Comparison of ENCODE assay signal across 15 mouse cellular contexts in the genomic region with DNA sequence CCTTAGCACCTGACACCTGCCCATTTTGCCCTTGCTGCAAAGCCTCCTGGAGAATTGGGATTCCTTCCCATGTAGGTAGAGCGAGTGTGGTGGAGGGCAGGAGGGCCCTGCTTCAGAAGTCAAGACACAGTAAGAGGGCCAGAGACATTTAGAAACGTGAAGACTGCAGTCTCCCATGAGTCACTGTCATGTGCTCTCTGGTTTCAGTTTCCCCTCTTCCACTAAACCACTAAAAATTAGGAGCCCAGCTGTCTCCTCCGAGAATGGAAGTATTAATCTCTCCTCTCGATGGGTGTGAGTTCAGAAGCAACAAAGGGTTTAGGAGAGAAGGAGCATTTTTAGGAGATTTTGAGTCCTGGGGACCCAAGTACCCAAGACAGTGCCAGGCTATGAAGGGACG. TPM values are rescaled to one million over a fixed set of nuclear protein-coding genes. Genes with fewer than 3 reads are reported as not detected.
"Had no signal": no experiment of that assay in that cellular context is flagged by ENCODE, and none has a peak within 500 bp of the region (broad histone marks: within the 10 kb centered on the region; RNA-seq: fewer than 3 reads in every experiment).

No protein-coding gene starts in this region.

- H3K36me3 ChIP-seq: kidney, embryonic 15.5 days; limb, embryonic 15.5 days; lung, embryonic 15.5 days; midbrain, embryonic 15.5 days; neural tube, embryonic 13.5 days had no signal

- H3K27ac ChIP-seq: kidney, embryonic 15.5 days; limb, embryonic 15.5 days; liver, embryonic 13.5 days; lung, embryonic 15.5 days; midbrain, embryonic 15.5 days; neural tube, embryonic 13.5 days; stomach, postnatal 0 days had no signal

- H3K4me3 ChIP-seq: kidney, embryonic 15.5 days; limb, embryonic 15.5 days; liver, embryonic 13.5 days; lung, embryonic 15.5 days; midbrain, embryonic 15.5 days; neural tube, embryonic 13.5 days had no signal

- DNase-seq: kidney, adult 2 months; kidney, postnatal 25 days; layer of hippocampus, adult 9-11 months; layer of hippocampus, postnatal 36 days; liver, embryonic 13.5 days; liver, postnatal 0 days; retina, postnatal 1 day; right cerebral cortex, postnatal 14 days; thymus, postnatal 4 days had no signal

RNA-seq across cellular contexts. Expression of gene Cyp26c1, which starts 4.1 kb away (rescaled TPM):
- polyA plus RNA-seq: kidney, embryonic 15.5 days; limb, embryonic 15.5 days; liver, embryonic 13.5 days; liver, postnatal 0 days; lung, embryonic 15.5 days; midbrain, embryonic 15.5 days; neural tube, embryonic 13.5 days; stomach, postnatal 0 days had no signal

RNA-seq across cellular contexts. Expression of gene Cyp26a1, which starts 8.1 kb away (rescaled TPM):
- polyA plus RNA-seq: midbrain, embryonic 15.5 days had no signal
